Mouse (Mus musculus) inflammation-experienced regulatory T-cells, adult 16 weeks (primary cell): ENCODE results near the gene Cpsf6. TPM values are rescaled to one million over a fixed set of nuclear protein-coding genes. Genes with fewer than 3 reads are reported as not detected.

ENCODE experiments used
- polyA plus RNA-seq: library from polyadenylated mRNA; unstranded; fragments of 100-300 nt; shearing (Covaris generic); gene quantifications from one replicate; pipeline ENCODE4 v1.2.1, GENCODE M21; 2017

Gene Cpsf6
- 157 TPM for polyA plus RNA-seq

GRCm38 (mm10) chr10:117379908-117380307 lies at the start of gene Cpsf6:
Cpsf6 (minus strand) TSS chr10:117380015.

Other genes with a start within 250 kb of the Cpsf6 start
- 33.4 TPM for gene Frs2, start 231.5 kb downstream of the Cpsf6 start, polyA plus RNA-seq
- 53.9 TPM for gene Yeats4, start 155.5 kb downstream of the Cpsf6 start, polyA plus RNA-seq
- 0.26 TPM for gene 9530003J23Rik, start 141.3 kb downstream of the Cpsf6 start, polyA plus RNA-seq
- 18.1 TPM for gene Lyz2, start 97.7 kb downstream of the Cpsf6 start, polyA plus RNA-seq
- gene Lyz1, start 87.1 kb downstream of the Cpsf6 start, polyA plus RNA-seq: not detected
- gene Cpm, start 249.5 kb upstream of the Cpsf6 start, polyA plus RNA-seq: 79.2 TPM